Mouse (Mus musculus): ENCODE measurements around the gene Alox15. TPM values are rescaled to one million over a fixed set of nuclear protein-coding genes. Genes with fewer than 3 reads are reported as not detected.

Gene Alox15
- polyA plus RNA-seq, 1 experiment from 2014 or later: 0.29 TPM

GRCm38 (mm10) chr11:70302293-70302692 is 49.5 kb downstream of the Alox15 start:
- 90% methylated on average over 4 of the region's 4 CpGs for WGBS
- no peaks in the 10 kb centered on the region for H3K36me3 ChIP-seq (replicated peaks)
- H3K27ac ChIP-seq (replicated peaks): no peak overlapping the region
- H3K27me3 ChIP-seq (replicated peaks; ENCODE audit: low read depth, poor library complexity, severe bottlenecking): no peaks in the 10 kb centered on the region
- no peak for DNase-seq (ENCODE audit: low spot score)
- H3K9me3 ChIP-seq: peaks cover 3% of the 10 kb centered on the region; the same call in 1 of the 2 replicates
- no peak overlapping the region for H3K4me3 ChIP-seq
- peaks cover 14% of the 10 kb centered on the region for H3K4me1 ChIP-seq

GRCm38 (mm10) chr11:70297836-70298454 is 53.9 kb downstream of the Alox15 start:
- Histone ChIP-seq H3K36me3 (replicated peaks) (no peaks in the 10 kb centered on the region), H3K4me1 (peaks cover 7% of the 10 kb centered on the region), H3K9me3 (peaks cover 3% of the 10 kb centered on the region; the same call in 1 of the 2 replicates), H3K27me3 (replicated peaks; ENCODE audit: low read depth, poor library complexity, severe bottlenecking) (no peaks in the 10 kb centered on the region), H3K27ac (replicated peaks) (peak overlapping the region; percentile 24; the same call in 1 of the 2 replicates), H3K4me3 (no peak overlapping the region)
- DNase-seq (ENCODE audit: low spot score): no peak
- WGBS: 54% methylated on average over 12 of the region's 12 CpGs

- Histone ChIP-seq H3K4me1 (peaks cover 7% of the 10 kb centered on the region), H3K27ac (replicated peaks) (peak overlapping the region; percentile 24; the same call in 1 of the 2 replicates), H3K9me3 (peaks cover 3% of the 10 kb centered on the region; the same call in 1 of the 2 replicates), H3K27me3 (replicated peaks; ENCODE audit: low read depth, poor library complexity, severe bottlenecking) (no peaks in the 10 kb centered on the region), H3K4me3 (no peak overlapping the region), H3K36me3 (replicated peaks) (no peaks in the 10 kb centered on the region)
- 36% methylated on average over 4 of the region's 4 CpGs for WGBS
- no peak for DNase-seq (ENCODE audit: low spot score)
Observed at GRCm38 (mm10) chr11:70297405-70297804, 54.4 kb downstream of the Alox15 start.

Other genes with a start within 250 kb of the Alox15 start
- gene Mgl2, start 221.7 kb downstream of the Alox15 start, polyA plus RNA-seq (2016; fragmentation: Nextera tagmentation; extraction: Ambion mirVana): 0.14 TPM in 1 of 2 replicates, not detected in the other
- 0.26 TPM in 1 of 2 replicates, not detected in the other for gene Clec10a, start 195.8 kb downstream of the Alox15 start, polyA plus RNA-seq (2016; fragmentation: Nextera tagmentation; extraction: Ambion mirVana)
- 0.72 and 1.2 TPM in 2 replicates for gene Slc16a11, start 139.3 kb downstream of the Alox15 start, polyA plus RNA-seq (2016; fragmentation: Nextera tagmentation; extraction: Ambion mirVana)
- 11.6 and 11.7 TPM in 2 replicates for gene Slc16a13, start 131.0 kb downstream of the Alox15 start, polyA plus RNA-seq (2016; fragmentation: Nextera tagmentation; extraction: Ambion mirVana)
- gene Bcl6b, start 122.2 kb downstream of the Alox15 start, polyA plus RNA-seq (2016; fragmentation: Nextera tagmentation; extraction: Ambion mirVana): 5.0 and 7.2 TPM in 2 replicates
- 210 and 215 TPM in 2 replicates for gene 0610010K14Rik, start 114.1 kb downstream of the Alox15 start, polyA plus RNA-seq (2016; fragmentation: Nextera tagmentation; extraction: Ambion mirVana)
- gene Gm21988, start 112.2 kb downstream of the Alox15 start, polyA plus RNA-seq (2016; fragmentation: Nextera tagmentation; extraction: Ambion mirVana): 7.9 and 10.7 TPM in 2 replicates
- gene Rnasek, start 112.2 kb downstream of the Alox15 start, polyA plus RNA-seq (2016; fragmentation: Nextera tagmentation; extraction: Ambion mirVana): 96.4 and 106 TPM in 2 replicates
- 2.7 and 3.9 TPM in 2 replicates for gene Alox12, start 96.7 kb downstream of the Alox15 start, polyA plus RNA-seq (2016; fragmentation: Nextera tagmentation; extraction: Ambion mirVana)
- gene Alox12e, start 29.4 kb downstream of the Alox15 start, polyA plus RNA-seq (2016; fragmentation: Nextera tagmentation; extraction: Ambion mirVana): not detected in 2 replicates
- 60.7 and 62.0 TPM in 2 replicates for gene Pelp1, start 58.0 kb upstream of the Alox15 start, polyA plus RNA-seq (2016; fragmentation: Nextera tagmentation; extraction: Ambion mirVana)
- gene Arrb2, start 80.6 kb upstream of the Alox15 start, polyA plus RNA-seq (2016; fragmentation: Nextera tagmentation; extraction: Ambion mirVana): 28.4 and 29.4 TPM in 2 replicates
- gene Med11, start 99.9 kb upstream of the Alox15 start, polyA plus RNA-seq (2016; fragmentation: Nextera tagmentation; extraction: Ambion mirVana): 44.1 TPM in 2 replicates
- gene Zmynd15, start 107.4 kb upstream of the Alox15 start, polyA plus RNA-seq (2016; fragmentation: Nextera tagmentation; extraction: Ambion mirVana): 0.16 and 0.45 TPM in 2 replicates
- gene Cxcl16, start 108.0 kb upstream of the Alox15 start, polyA plus RNA-seq (2016; fragmentation: Nextera tagmentation; extraction: Ambion mirVana): 0.39 and 0.65 TPM in 2 replicates
- 0.35 and 0.77 TPM in 2 replicates for gene Tm4sf5, start 153.2 kb upstream of the Alox15 start, polyA plus RNA-seq (2016; fragmentation: Nextera tagmentation; extraction: Ambion mirVana)
- not detected in 2 replicates for gene Vmo1, start 162.6 kb upstream of the Alox15 start, polyA plus RNA-seq (2016; fragmentation: Nextera tagmentation; extraction: Ambion mirVana)
- gene Gltpd2, start 167.2 kb upstream of the Alox15 start, polyA plus RNA-seq (2016; fragmentation: Nextera tagmentation; extraction: Ambion mirVana): 0.43 and 0.44 TPM in 2 replicates
- gene Psmb6, start 173.3 kb upstream of the Alox15 start, polyA plus RNA-seq (2016; fragmentation: Nextera tagmentation; extraction: Ambion mirVana): 1,123 and 1,132 TPM in 2 replicates
- not detected in 2 replicates for gene Gm40193, start 180.9 kb upstream of the Alox15 start, polyA plus RNA-seq (2016; fragmentation: Nextera tagmentation; extraction: Ambion mirVana)
- gene Pld2, start 188.0 kb upstream of the Alox15 start, polyA plus RNA-seq (2016; fragmentation: Nextera tagmentation; extraction: Ambion mirVana): 3.2 and 3.7 TPM in 2 replicates
- gene Mink1, start 210.8 kb upstream of the Alox15 start, polyA plus RNA-seq (2016; fragmentation: Nextera tagmentation; extraction: Ambion mirVana): 14.6 and 15.2 TPM in 2 replicates